Mouse (Mus musculus) intestine, embryonic 16.5 days (tissue): Measurements from ENCODE around the gene As3mt. TPM values are rescaled to one million over a fixed set of nuclear protein-coding genes. Genes with fewer than 3 reads are reported as not detected.
"Not testable (repeated sequence)": the region's sequence is repeated elsewhere in the genome, so short reads cannot be mapped to it uniquely, and the experiment has no call there.

Experiments
- ATAC-seq: fragments of 200-750 bp; cut with Nextera tagmentation; 2 replicates; pipeline ENCODE4 v1.8.0; 2017; ENCODE audit warnings: moderate TSS enrichment, moderate library complexity
- H3K27ac ChIP-seq: fragments of 300-500 bp; sonication (generic); 2 replicates; pipeline ENCODE4 v1.5.1; 2014; ENCODE audit warnings: mild to moderate bottlenecking, low read length
- H3K27me3 ChIP-seq: fragments of 300-500 bp; sonication (generic); replicated peaks from 2 replicates; pipeline ENCODE4 v1.6.1; 2014; ENCODE audit warnings: low read length, control low read depth, mixed read lengths; ENCODE audit not compliant: control insufficient read depth, insufficient read depth
- H3K36me3 ChIP-seq: fragments of 300-500 bp; sonication (generic); 2 replicates; pipeline ENCODE4 v1.6.1; 2014; ENCODE audit warnings: low read length, control low read depth; ENCODE audit not compliant: control insufficient read depth, insufficient read depth
- H3K4me1 ChIP-seq: fragments of 300-500 bp; sonication (generic); 2 replicates; pipeline ENCODE4 v1.6.1; 2014; ENCODE audit warnings: low read length, control low read depth, mixed read lengths; ENCODE audit not compliant: control insufficient read depth, insufficient read depth
- H3K4me2 ChIP-seq: fragments of 300-500 bp; sonication (generic); 2 replicates; pipeline ENCODE4 v1.6.1; 2014; ENCODE audit warnings: low read depth, low read length, control low read depth
- H3K4me3 ChIP-seq: fragments of 300-500 bp; sonication (generic); 2 replicates; pipeline ENCODE4 v1.5.1; 2014; ENCODE audit warnings: mild to moderate bottlenecking, low read length
- H3K9ac ChIP-seq: fragments of 300-500 bp; sonication (generic); 2 replicates; pipeline ENCODE4 v1.6.1; 2014; ENCODE audit warnings: low read depth, low read length
- H3K9me3 ChIP-seq: fragments of 300-500 bp; sonication (generic); 2 replicates; pipeline ENCODE4 v1.6.1; 2016; ENCODE audit warnings: low read length, control low read depth; ENCODE audit not compliant: control insufficient read depth
- WGBS: fragments of 180-500 bp; shearing (Covaris S2); extraction: QIAGEN DNeasy Blood & Tissue Kit; methylation state at CpG from one replicate; pipeline ENCODE4 v1.1.7; 2014; 5-methylcytosine and 5-hydroxymethylcytosine counted together
- polyA plus RNA-seq: library from polyadenylated mRNA; unstranded; fragments of >200 nt; fragmentation: Nextera tagmentation; extraction: Ambion mirVana; gene quantifications from 2 replicates; pipeline ENCODE4 v1.2.1, GENCODE M21; 2015

As3mt gene
- polyA plus RNA-seq, 1 experiment from 2014 or later: 69.3 TPM

DNA sequence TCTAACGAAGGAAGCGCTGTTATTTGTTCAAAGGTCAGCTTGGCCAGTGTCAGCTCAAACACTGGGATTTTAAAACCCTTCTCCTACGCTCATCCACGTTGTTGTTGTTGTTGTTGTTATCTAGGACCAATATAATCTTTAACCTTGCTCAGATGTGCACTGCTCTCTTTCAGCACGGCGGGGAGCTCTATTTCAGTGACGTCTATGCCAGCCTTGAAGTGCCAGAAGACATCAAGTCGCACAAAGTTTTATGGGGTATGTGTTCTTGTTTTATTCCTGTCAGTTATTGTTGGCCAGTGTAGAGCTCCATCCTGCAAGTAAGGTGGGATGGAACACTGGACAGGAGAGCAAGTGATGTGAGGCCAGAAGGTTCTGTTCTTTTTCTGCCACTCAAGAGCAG lies 7.8 kb downstream of the As3mt start:
- ATAC-seq: no peak
- 87% methylated on average over 8 of the region's 8 CpGs for WGBS
- Histone ChIP-seq H3K9ac (no peak overlapping the region), H3K4me2 (no peak overlapping the region), H3K4me3 (no peak overlapping the region), H3K4me1 (no peaks in the 10 kb centered on the region), H3K27ac (no peak overlapping the region), H3K27me3 (no peaks in the 10 kb centered on the region), H3K9me3 (peaks cover 5% of the 10 kb centered on the region; the same call in 1 of the 2 replicates), H3K36me3 (peaks cover 5% of the 10 kb centered on the region; the same call in 1 of the 2 replicates)

GRCm38 (mm10) chr19:46718150-46718549 lies 10.9 kb downstream of the As3mt start:
- WGBS: 81% methylated on average over 4 of the region's 4 CpGs
- ATAC-seq: no peak
- Histone ChIP-seq H3K9me3 (peaks cover 5% of the 10 kb centered on the region; the same call in 1 of the 2 replicates), H3K4me3 (no peak overlapping the region), H3K27ac (no peak overlapping the region), H3K9ac (no peak overlapping the region), H3K4me2 (no peak overlapping the region), H3K36me3 (peaks cover 8% of the 10 kb centered on the region; the same call in 1 of the 2 replicates), H3K27me3 (no peaks in the 10 kb centered on the region), H3K4me1 (no peaks in the 10 kb centered on the region)

DNA sequence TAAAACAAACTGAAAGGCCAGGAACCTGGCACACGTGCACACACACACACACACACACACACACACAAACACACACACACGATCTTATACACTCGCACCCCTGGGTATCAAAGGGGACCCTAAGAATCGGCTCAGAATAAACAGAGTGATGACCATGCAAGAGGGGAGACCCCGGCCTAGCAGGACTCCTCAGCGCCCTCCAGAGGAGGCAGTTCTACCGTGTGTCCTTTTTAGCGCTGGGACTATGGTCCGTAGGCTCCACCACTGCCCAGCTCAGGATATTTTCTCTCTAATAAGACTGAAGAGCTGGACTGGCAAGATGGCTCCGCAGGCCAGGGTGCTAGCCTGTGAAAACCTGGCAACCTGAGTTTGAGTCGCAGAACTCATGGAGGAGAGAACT lies 17.2 kb downstream of the As3mt start:
- Histone ChIP-seq H3K27ac (no peak overlapping the region), H3K4me1 (peaks cover 3% of the 10 kb centered on the region; the same call in 1 of the 2 replicates), H3K9ac (no peak overlapping the region), H3K4me3 (no peak overlapping the region), H3K27me3 (no peaks in the 10 kb centered on the region), H3K4me2 (no peak overlapping the region), H3K36me3 (peaks cover 13% of the 10 kb centered on the region; the same call in 1 of the 2 replicates), H3K9me3 (no peaks in the 10 kb centered on the region)
- ATAC-seq: no peak
- WGBS: 70% methylated on average over 11 of the region's 11 CpGs

- H3K9ac ChIP-seq: no peak overlapping the region
- 96% methylated on average over 8 of the region's 8 CpGs for WGBS
- peaks cover 10% of the 10 kb centered on the region; the same call in 1 of the 2 replicates for H3K36me3 ChIP-seq
- no peak for ATAC-seq
- no peak overlapping the region for H3K27ac ChIP-seq
- no peaks in the 10 kb centered on the region for H3K27me3 ChIP-seq
- peaks cover 3% of the 10 kb centered on the region; the same call in 1 of the 2 replicates for H3K4me1 ChIP-seq
- no peaks in the 10 kb centered on the region for H3K9me3 ChIP-seq
- H3K4me3 ChIP-seq: no peak overlapping the region
- H3K4me2 ChIP-seq: no peak overlapping the region
Measured at GRCm38 (mm10) chr19:46726142-46726541, 18.9 kb downstream of the As3mt start.

DNA sequence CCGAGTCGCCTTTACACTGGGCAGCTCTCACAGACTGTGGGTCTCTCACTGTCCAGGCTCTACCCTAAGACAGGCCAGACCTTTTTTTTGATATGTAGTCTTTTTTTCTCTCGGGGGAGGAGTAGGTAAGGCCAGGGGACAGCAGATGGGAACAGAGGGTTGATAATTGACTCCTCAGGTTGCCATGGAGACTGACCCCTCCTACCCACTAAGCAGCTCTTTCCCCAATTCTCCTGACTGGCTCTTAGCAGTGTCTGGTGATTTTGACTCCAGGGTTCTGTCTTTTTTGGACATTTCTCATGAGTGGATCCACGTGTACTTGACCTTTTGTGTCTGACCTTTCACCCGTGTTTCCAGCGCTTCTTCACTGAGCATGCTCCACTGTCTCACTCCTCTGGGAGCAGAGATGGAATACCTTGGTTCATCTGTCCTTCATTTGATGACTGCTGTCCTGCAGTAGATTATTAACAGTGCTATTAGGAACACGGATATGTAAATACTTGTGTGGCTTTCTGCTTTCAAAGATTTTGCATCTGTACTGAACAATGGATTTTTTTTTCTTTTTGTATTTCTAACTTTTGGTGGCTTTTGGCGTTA lies 20.0 kb downstream of the As3mt start:
- no peak overlapping the region for H3K9ac ChIP-seq
- H3K9me3 ChIP-seq: no peaks in the 10 kb centered on the region
- peaks cover 10% of the 10 kb centered on the region; the same call in 1 of the 2 replicates for H3K36me3 ChIP-seq
- no peak overlapping the region; the same call in 1 of the 2 replicates for H3K4me2 ChIP-seq
- H3K4me3 ChIP-seq: no peak overlapping the region
- no peak overlapping the region for H3K27ac ChIP-seq
- ATAC-seq: no peak
- 44% methylated on average over 8 of the region's 8 CpGs for WGBS
- H3K4me1 ChIP-seq: peaks cover 3% of the 10 kb centered on the region; the same call in 1 of the 2 replicates
- no peaks in the 10 kb centered on the region for H3K27me3 ChIP-seq

DNA sequence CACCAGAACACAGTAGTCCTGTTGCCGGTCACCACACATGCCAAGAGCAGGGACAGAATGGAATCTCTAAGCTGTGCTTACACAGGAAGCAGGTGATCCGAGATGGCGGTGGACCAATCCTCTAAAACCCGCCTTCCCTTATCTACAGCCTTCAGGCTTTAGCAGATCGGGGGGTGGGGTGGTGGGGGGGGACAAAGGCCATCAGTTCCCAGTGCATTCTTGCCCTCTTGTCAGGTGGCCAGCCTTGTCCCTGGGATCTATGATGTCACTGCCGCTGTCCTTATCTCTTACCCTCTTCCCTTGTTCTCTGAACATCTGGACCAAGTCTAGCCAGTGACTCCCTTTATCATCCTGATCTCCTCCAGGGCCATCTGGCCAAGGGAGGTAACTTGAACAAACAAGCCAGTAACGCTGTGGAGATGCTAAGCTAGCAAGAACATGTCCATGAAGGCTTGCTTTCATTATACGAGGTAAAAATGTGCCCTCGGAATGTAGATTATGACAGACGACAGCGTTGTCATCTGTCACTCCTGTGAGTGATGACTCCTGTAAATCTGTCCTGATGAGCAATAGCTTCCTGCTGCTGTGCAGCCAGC lies 20.8 kb downstream of the As3mt start:
- Histone ChIP-seq H3K27me3 (no peaks in the 10 kb centered on the region), H3K9me3 (no peaks in the 10 kb centered on the region), H3K4me1 (peaks cover 3% of the 10 kb centered on the region; the same call in 1 of the 2 replicates), H3K4me2 (no peak overlapping the region), H3K36me3 (peaks cover 10% of the 10 kb centered on the region; the same call in 1 of the 2 replicates), H3K4me3 (no peak overlapping the region), H3K9ac (no peak overlapping the region), H3K27ac (no peak overlapping the region)
- peak; percentile 73 for ATAC-seq
- 42% methylated on average over 11 of the region's 11 CpGs for WGBS

DNA sequence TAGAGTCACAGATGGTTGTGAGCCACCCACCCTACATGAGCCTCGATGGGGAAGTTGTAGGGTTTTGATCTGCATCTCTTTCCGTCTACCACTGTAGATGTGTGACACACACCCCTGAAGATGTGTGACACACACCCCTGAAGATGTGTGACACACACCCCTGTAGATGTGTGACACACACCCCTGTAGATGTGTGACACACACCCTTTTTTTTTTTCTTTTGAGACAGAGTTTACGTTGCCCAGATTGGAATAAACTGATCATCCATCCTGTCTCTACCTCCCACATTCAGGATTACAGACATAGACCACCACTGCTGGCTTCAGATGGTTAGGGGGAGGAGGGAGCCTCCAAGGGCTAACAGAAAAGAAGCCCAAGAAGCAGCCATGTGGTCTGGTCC lies 21.7 kb downstream of the As3mt start:
- no peak overlapping the region for H3K9ac ChIP-seq
- no peak overlapping the region for H3K4me3 ChIP-seq
- no peak for ATAC-seq
- no peak overlapping the region for H3K4me2 ChIP-seq
- WGBS: 68% methylated on average over 3 of the region's 3 CpGs
- no peaks in the 10 kb centered on the region for H3K9me3 ChIP-seq
- H3K27ac ChIP-seq: no peak overlapping the region
- peaks cover 3% of the 10 kb centered on the region; the same call in 1 of the 2 replicates for H3K4me1 ChIP-seq
- no peaks in the 10 kb centered on the region for H3K27me3 ChIP-seq
- H3K36me3 ChIP-seq: peaks cover 10% of the 10 kb centered on the region; the same call in 1 of the 2 replicates

DNA sequence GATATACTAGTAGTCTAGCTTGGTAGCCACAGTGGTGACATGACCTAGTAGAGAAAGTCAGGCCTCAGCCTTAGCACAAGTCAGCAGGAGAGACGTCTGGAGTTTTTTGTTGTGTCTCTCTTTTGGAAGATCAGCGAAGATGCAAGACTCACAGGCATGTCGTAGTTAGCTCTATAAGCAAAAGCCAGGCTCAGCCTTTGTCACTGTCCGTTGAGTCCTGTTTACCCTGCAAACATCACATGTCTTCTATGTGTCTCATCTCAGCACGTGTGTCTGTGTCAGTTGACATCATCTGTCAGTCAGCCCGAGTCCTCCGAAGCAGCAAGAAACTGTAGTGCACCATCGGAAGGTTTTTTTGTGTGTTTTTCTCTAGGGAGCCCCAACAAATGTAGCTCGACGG lies 24.1 kb downstream of the As3mt start:
- no peak overlapping the region for H3K4me3 ChIP-seq
- no peak overlapping the region for H3K4me2 ChIP-seq
- no peak overlapping the region for H3K27ac ChIP-seq
- H3K36me3 ChIP-seq: no peaks in the 10 kb centered on the region
- H3K9me3 ChIP-seq: no peaks in the 10 kb centered on the region
- H3K4me1 ChIP-seq: peaks cover 3% of the 10 kb centered on the region; the same call in 1 of the 2 replicates
- H3K9ac ChIP-seq: no peak overlapping the region
- no peak for ATAC-seq
- H3K27me3 ChIP-seq: no peaks in the 10 kb centered on the region
- 87% methylated on average over 10 of the region's 10 CpGs for WGBS

- not testable (repeated sequence) for H3K9me3 ChIP-seq, H3K4me2 ChIP-seq, H3K4me3 ChIP-seq, H3K27me3 ChIP-seq, H3K36me3 ChIP-seq, H3K9ac ChIP-seq, H3K27ac ChIP-seq, H3K4me1 ChIP-seq, ATAC-seq
- 96% methylated on average over 5 of the region's 5 CpGs for whole genome bisulfite sequencing
Measured at GRCm38 (mm10) chr19:46732673-46733072, 25.4 kb downstream of the As3mt start.
